Mouse (Mus musculus): ENCODE data around the gene F12. TPM values are rescaled to one million over a fixed set of nuclear protein-coding genes. Genes with fewer than 3 reads are reported as not detected.
"Not testable (repeated sequence)": the region's sequence is repeated elsewhere in the genome, so short reads cannot be mapped to it uniquely, and the experiment has no call there.

F12 gene
- polyA plus RNA-seq, 1 experiment from 2014 or later = 0.16 TPM

- no peaks in the 10 kb centered on the region for H3K27me3 ChIP-seq (replicated peaks; ENCODE audit: control insufficient read depth, insufficient read depth, low read length)
- peak overlapping the region; percentile 94 for H3K4me2 ChIP-seq (ENCODE audit: low read length)
- H3K4me3 ChIP-seq (ENCODE audit: low read depth, low read length) = peak overlapping the region; percentile 87
- peaks cover 26% of the 10 kb centered on the region for H3K4me1 ChIP-seq (replicated peaks; ENCODE audit: control insufficient read depth, insufficient read depth, low read length)
- DNase-seq (ENCODE audit: low spot score) (no peak), ATAC-seq (replicated peaks; ENCODE audit: low FRiP score, low TSS enrichment, low read depth) (no peak)
- H3K36me3 ChIP-seq (ENCODE audit: control insufficient read depth, insufficient read depth, low read length) = peaks cover 30% of the 10 kb centered on the region
- H3K9ac ChIP-seq (ENCODE audit: low read length) = peak overlapping the region; percentile 96; the same call in 1 of the 2 replicates
- WGBS = 70% methylated on average over 6 of the region's 6 CpGs
- H3K9me3 ChIP-seq (ENCODE audit: control insufficient read depth, low read length) = no peaks in the 10 kb centered on the region
- no peak overlapping the region for H3K27ac ChIP-seq (ENCODE audit: low read depth)
Measured at GRCm38 (mm10) chr13:55446483-55447105, 20.0 kb upstream of the F12 start.

GRCm38 (mm10) chr13:55445361-55446091, 18.9 kb upstream of the F12 start:
- peak overlapping the region; percentile 96 for H3K9ac ChIP-seq (ENCODE audit: low read length)
- WGBS = under 1% methylated on average over 58 of the region's 66 CpGs
- DNase-seq (ENCODE audit: low spot score) (peak; percentile 77), ATAC-seq (replicated peaks; ENCODE audit: low FRiP score, low TSS enrichment, low read depth) (no peak)
- H3K4me1 ChIP-seq (replicated peaks; ENCODE audit: control insufficient read depth, insufficient read depth, low read length) = peaks cover 26% of the 10 kb centered on the region
- H3K27ac ChIP-seq (ENCODE audit: low read depth) = peak overlapping the region; percentile 95
- H3K27me3 ChIP-seq (replicated peaks; ENCODE audit: control insufficient read depth, insufficient read depth, low read length) = no peaks in the 10 kb centered on the region
- peaks cover 19% of the 10 kb centered on the region for H3K36me3 ChIP-seq (ENCODE audit: control insufficient read depth, insufficient read depth, low read length)
- peak overlapping the region; percentile 94 for H3K4me2 ChIP-seq (ENCODE audit: low read length)
- no peaks in the 10 kb centered on the region for H3K9me3 ChIP-seq (ENCODE audit: control insufficient read depth, low read length)
- H3K4me3 ChIP-seq (ENCODE audit: low read depth, low read length) = peak overlapping the region; percentile 87

GRCm38 (mm10) chr13:55444937-55445315, 18.3 kb upstream of the F12 start, which contains the start of gene Grk6:
TSS of gene Grk6 (plus strand) at chr13:55445072.
- Histone ChIP-seq H3K4me1 (replicated peaks; ENCODE audit: control insufficient read depth, insufficient read depth, low read length) (peaks cover 26% of the 10 kb centered on the region), H3K9me3 (ENCODE audit: control insufficient read depth, low read length) (no peaks in the 10 kb centered on the region), H3K4me2 (ENCODE audit: low read length) (peak within 1 kb of the TSS; percentile 94), H3K27me3 (replicated peaks; ENCODE audit: control insufficient read depth, insufficient read depth, low read length) (no peaks in the 10 kb centered on the region), H3K9ac (ENCODE audit: low read length) (peak within 1 kb of the TSS; percentile 96), H3K4me3 (ENCODE audit: low read depth, low read length) (peak within 1 kb of the TSS; percentile 87), H3K27ac (ENCODE audit: low read depth) (peak within 1 kb of the TSS; percentile 95), H3K36me3 (ENCODE audit: control insufficient read depth, insufficient read depth, low read length) (peaks cover 13% of the 10 kb centered on the region)
- DNase-seq (ENCODE audit: low spot score) = peak; percentile 99
- 0% methylated on average over 30 of the region's 35 CpGs for WGBS
- peak; percentile 96 for ATAC-seq (replicated peaks; ENCODE audit: low FRiP score, low TSS enrichment, low read depth)

GRCm38 (mm10) chr13:55444286-55444936, 17.8 kb upstream of the F12 start:
- H3K9ac ChIP-seq (ENCODE audit: low read length) = peak overlapping the region; percentile 55
- peak overlapping the region; percentile 61 for H3K4me2 ChIP-seq (ENCODE audit: low read length)
- H3K36me3 ChIP-seq (ENCODE audit: control insufficient read depth, insufficient read depth, low read length) = peaks cover 8% of the 10 kb centered on the region; the same call in 1 of the 2 replicates
- no peaks in the 10 kb centered on the region for H3K9me3 ChIP-seq (ENCODE audit: control insufficient read depth, low read length)
- ATAC-seq (replicated peaks; ENCODE audit: low FRiP score, low TSS enrichment, low read depth) (peak; percentile 79), DNase-seq (ENCODE audit: low spot score) (no peak)
- H3K4me1 ChIP-seq (replicated peaks; ENCODE audit: control insufficient read depth, insufficient read depth, low read length) = peaks cover 26% of the 10 kb centered on the region
- H3K27ac ChIP-seq (ENCODE audit: low read depth) = peak overlapping the region; percentile 95
- H3K27me3 ChIP-seq (replicated peaks; ENCODE audit: control insufficient read depth, insufficient read depth, low read length) = no peaks in the 10 kb centered on the region
- 2% methylated on average over 33 of the region's 33 CpGs for WGBS
- peak overlapping the region; percentile 87 for H3K4me3 ChIP-seq (ENCODE audit: low read depth, low read length)

GRCm38 (mm10) chr13:55443799-55444285, 17.2 kb upstream of the F12 start:
- DNase-seq (ENCODE audit: low spot score) (no peak), ATAC-seq (replicated peaks; ENCODE audit: low FRiP score, low TSS enrichment, low read depth) (no peak)
- 30% methylated on average over 9 of the region's 9 CpGs for WGBS
- Histone ChIP-seq H3K36me3 (ENCODE audit: control insufficient read depth, insufficient read depth, low read length) (peaks cover 3% of the 10 kb centered on the region; the same call in 1 of the 2 replicates), H3K4me3 (ENCODE audit: low read depth, low read length) (peak overlapping the region; percentile 87), H3K4me2 (ENCODE audit: low read length) (peak overlapping the region; percentile 61), H3K9ac (ENCODE audit: low read length) (peak overlapping the region; percentile 55), H3K4me1 (replicated peaks; ENCODE audit: control insufficient read depth, insufficient read depth, low read length) (peaks cover 26% of the 10 kb centered on the region), H3K9me3 (ENCODE audit: control insufficient read depth, low read length) (no peaks in the 10 kb centered on the region), H3K27ac (ENCODE audit: low read depth) (peak overlapping the region; percentile 95), H3K27me3 (replicated peaks; ENCODE audit: control insufficient read depth, insufficient read depth, low read length) (no peaks in the 10 kb centered on the region)

- 94% methylated on average over 15 of the region's 15 CpGs for WGBS
- H3K9ac ChIP-seq (ENCODE audit: low read length); H3K9me3 ChIP-seq (ENCODE audit: control insufficient read depth, low read length); H3K4me3 ChIP-seq (ENCODE audit: low read depth, low read length); H3K4me1 ChIP-seq (replicated peaks; ENCODE audit: control insufficient read depth, insufficient read depth, low read length); H3K27me3 ChIP-seq (replicated peaks; ENCODE audit: control insufficient read depth, insufficient read depth, low read length); H3K36me3 ChIP-seq (ENCODE audit: control insufficient read depth, insufficient read depth, low read length); DNase-seq (ENCODE audit: low spot score); H3K4me2 ChIP-seq (ENCODE audit: low read length); H3K27ac ChIP-seq (ENCODE audit: low read depth); ATAC-seq (replicated peaks; ENCODE audit: low FRiP score, low TSS enrichment, low read depth): not testable (repeated sequence)
Measured at GRCm38 (mm10) chr13:55437111-55437629, 10.6 kb upstream of the F12 start.

- Histone ChIP-seq H3K27me3 (replicated peaks; ENCODE audit: control insufficient read depth, insufficient read depth, low read length) (no peaks in the 10 kb centered on the region), H3K4me1 (replicated peaks; ENCODE audit: control insufficient read depth, insufficient read depth, low read length) (no peaks in the 10 kb centered on the region), H3K36me3 (ENCODE audit: control insufficient read depth, insufficient read depth, low read length) (no peaks in the 10 kb centered on the region), H3K27ac (ENCODE audit: low read depth) (no peak overlapping the region), H3K4me2 (ENCODE audit: low read length) (no peak overlapping the region), H3K9ac (ENCODE audit: low read length) (no peak overlapping the region), H3K4me3 (ENCODE audit: low read depth, low read length) (no peak overlapping the region), H3K9me3 (ENCODE audit: control insufficient read depth, low read length) (peaks cover 4% of the 10 kb centered on the region; the same call in 1 of the 2 replicates)
- 66% methylated on average over 10 of the region's 10 CpGs for WGBS
- DNase-seq (ENCODE audit: low spot score) = no peak
- no peak for ATAC-seq (replicated peaks; ENCODE audit: low FRiP score, low TSS enrichment, low read depth)
Measured at GRCm38 (mm10) chr13:55431889-55432685, 5.5 kb upstream of the F12 start.

GRCm38 (mm10) chr13:55430566-55430965, 4.0 kb upstream of the F12 start:
- ATAC-seq (replicated peaks; ENCODE audit: low FRiP score, low TSS enrichment, low read depth) = no peak
- 76% methylated on average over 2 of the region's 2 CpGs for WGBS
- Histone ChIP-seq H3K4me3 (ENCODE audit: low read depth, low read length) (no peak overlapping the region), H3K27ac (ENCODE audit: low read depth) (no peak overlapping the region), H3K9ac (ENCODE audit: low read length) (no peak overlapping the region), H3K4me1 (replicated peaks; ENCODE audit: control insufficient read depth, insufficient read depth, low read length) (no peaks in the 10 kb centered on the region), H3K27me3 (replicated peaks; ENCODE audit: control insufficient read depth, insufficient read depth, low read length) (no peaks in the 10 kb centered on the region), H3K9me3 (ENCODE audit: control insufficient read depth, low read length) (peaks cover 4% of the 10 kb centered on the region; the same call in 1 of the 2 replicates), H3K4me2 (ENCODE audit: low read length) (no peak overlapping the region), H3K36me3 (ENCODE audit: control insufficient read depth, insufficient read depth, low read length) (no peaks in the 10 kb centered on the region)
- no peak for DNase-seq (ENCODE audit: low spot score)

Data from intestine, embryonic 14.5 days (tissue).